Mouse (Mus musculus): Measurements from ENCODE around the gene Gtpbp3. TPM values are rescaled to one million over a fixed set of nuclear protein-coding genes. Genes with fewer than 3 reads are reported as not detected.

Gtpbp3 gene
- polyA plus RNA-seq, 1 experiment from 2014 or later: 5.2 TPM

- 95% methylated on average over 18 of the region's 18 CpGs for WGBS
- peaks cover 59% of the 10 kb centered on the region for H3K36me3 ChIP-seq (ENCODE audit: control insufficient read depth, insufficient read depth, low read length)
- no peaks in the 10 kb centered on the region for H3K9me3 ChIP-seq (ENCODE audit: control insufficient read depth, low read length)
- DNase-seq: no peak
- peaks cover 13% of the 10 kb centered on the region for H3K4me1 ChIP-seq (ENCODE audit: control insufficient read depth, insufficient read depth, low read length)
- ATAC-seq (ENCODE audit: low FRiP score, low TSS enrichment): no peak
- no peaks in the 10 kb centered on the region for H3K27me3 ChIP-seq (ENCODE audit: control insufficient read depth, insufficient read depth, low read length)
- H3K27ac ChIP-seq (replicated peaks; ENCODE audit: low read depth, low read length): no peak overlapping the region
- H3K4me2 ChIP-seq (ENCODE audit: low read length): no peak overlapping the region
- H3K4me3 ChIP-seq (replicated peaks; ENCODE audit: low read depth, low read length): no peak overlapping the region
- H3K9ac ChIP-seq (replicated peaks; ENCODE audit: low read length): no peak overlapping the region
Observed at GRCm38 (mm10) chr8:71474344-71474743, 13.6 kb upstream of the Gtpbp3 start.

GRCm38 (mm10) chr8:71474785-71475701 is 12.9 kb upstream of the Gtpbp3 start:
- Histone ChIP-seq H3K27me3 (ENCODE audit: control insufficient read depth, insufficient read depth, low read length) (no peaks in the 10 kb centered on the region), H3K9ac (replicated peaks; ENCODE audit: low read length) (peak overlapping the region; percentile 62; the same call in 1 of the 2 replicates), H3K36me3 (ENCODE audit: control insufficient read depth, insufficient read depth, low read length) (peaks cover 66% of the 10 kb centered on the region), H3K4me2 (ENCODE audit: low read length) (no peak overlapping the region), H3K4me1 (ENCODE audit: control insufficient read depth, insufficient read depth, low read length) (peaks cover 9% of the 10 kb centered on the region), H3K4me3 (replicated peaks; ENCODE audit: low read depth, low read length) (no peak overlapping the region), H3K9me3 (ENCODE audit: control insufficient read depth, low read length) (no peaks in the 10 kb centered on the region), H3K27ac (replicated peaks; ENCODE audit: low read depth, low read length) (peak overlapping the region; percentile 90; the same call in 1 of the 2 replicates)
- 90% methylated on average over 25 of the region's 25 CpGs for WGBS
- no peak for ATAC-seq (ENCODE audit: low FRiP score, low TSS enrichment)
- DNase-seq: no peak

DNA sequence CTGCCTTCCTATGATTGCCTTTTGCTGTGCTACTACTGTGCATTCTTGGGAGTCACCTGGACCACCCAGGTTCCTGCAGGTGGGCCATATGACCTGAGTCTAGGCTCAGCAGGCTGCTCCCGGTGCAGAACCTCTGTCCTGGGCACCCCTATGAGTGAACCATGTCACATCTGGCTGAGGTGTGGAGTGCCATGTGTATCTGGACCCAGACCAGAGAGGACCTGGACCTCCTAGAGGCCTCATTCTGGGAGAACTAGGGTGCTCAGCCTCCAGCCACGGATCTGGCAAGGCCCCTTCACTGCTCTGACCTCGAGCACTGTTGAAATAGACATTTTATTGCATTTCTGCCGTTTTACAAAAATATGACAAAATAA is 12.2 kb upstream of the Gtpbp3 start:
- Histone ChIP-seq H3K9me3 (ENCODE audit: control insufficient read depth, low read length) (no peaks in the 10 kb centered on the region), H3K4me2 (ENCODE audit: low read length) (peak overlapping the region; percentile 69), H3K27me3 (ENCODE audit: control insufficient read depth, insufficient read depth, low read length) (no peaks in the 10 kb centered on the region), H3K27ac (replicated peaks; ENCODE audit: low read depth, low read length) (peak overlapping the region; percentile 90), H3K9ac (replicated peaks; ENCODE audit: low read length) (peak overlapping the region; percentile 62), H3K4me3 (replicated peaks; ENCODE audit: low read depth, low read length) (peak overlapping the region; percentile 47), H3K4me1 (ENCODE audit: control insufficient read depth, insufficient read depth, low read length) (peaks cover 3% of the 10 kb centered on the region; the same call in 1 of the 2 replicates), H3K36me3 (ENCODE audit: control insufficient read depth, insufficient read depth, low read length) (peaks cover 73% of the 10 kb centered on the region)
- WGBS: 32% methylated on average over 4 of the region's 4 CpGs
- no peak for ATAC-seq (ENCODE audit: low FRiP score, low TSS enrichment)
- DNase-seq: no peak

- H3K36me3 ChIP-seq (ENCODE audit: control insufficient read depth, insufficient read depth, low read length): peaks cover 76% of the 10 kb centered on the region
- peak; percentile 90 for DNase-seq
Observed at GRCm38 (mm10) chr8:71476099-71476940, 11.6 kb upstream of the Gtpbp3 start.

GRCm38 (mm10) chr8:71477196-71477845 is 10.6 kb upstream of the Gtpbp3 start:
- peaks cover 3% of the 10 kb centered on the region; the same call in 1 of the 2 replicates for H3K4me1 ChIP-seq (ENCODE audit: control insufficient read depth, insufficient read depth, low read length)
- DNase-seq (peak; percentile 60), ATAC-seq (ENCODE audit: low FRiP score, low TSS enrichment) (no peak)
- H3K9me3 ChIP-seq (ENCODE audit: control insufficient read depth, low read length): no peaks in the 10 kb centered on the region
- WGBS: 40% methylated on average over 14 of the region's 14 CpGs
- no peaks in the 10 kb centered on the region for H3K27me3 ChIP-seq (ENCODE audit: control insufficient read depth, insufficient read depth, low read length)
- H3K9ac ChIP-seq (replicated peaks; ENCODE audit: low read length): peak overlapping the region; percentile 62; the same call in 1 of the 2 replicates
- H3K4me3 ChIP-seq (replicated peaks; ENCODE audit: low read depth, low read length): peak overlapping the region; percentile 47
- peaks cover 76% of the 10 kb centered on the region for H3K36me3 ChIP-seq (ENCODE audit: control insufficient read depth, insufficient read depth, low read length)
- peak overlapping the region; percentile 69 for H3K4me2 ChIP-seq (ENCODE audit: low read length)
- peak overlapping the region; percentile 90 for H3K27ac ChIP-seq (replicated peaks; ENCODE audit: low read depth, low read length)

More at GRCm38 (mm10) chr8:71476099-71476940, 11.6 kb upstream of the Gtpbp3 start:
- Histone ChIP-seq H3K9me3 (ENCODE audit: control insufficient read depth, low read length) (no peaks in the 10 kb centered on the region), H3K4me2 (ENCODE audit: low read length) (peak overlapping the region; percentile 69), H3K4me1 (ENCODE audit: control insufficient read depth, insufficient read depth, low read length) (peaks cover 3% of the 10 kb centered on the region; the same call in 1 of the 2 replicates), H3K27me3 (ENCODE audit: control insufficient read depth, insufficient read depth, low read length) (no peaks in the 10 kb centered on the region), H3K4me3 (replicated peaks; ENCODE audit: low read depth, low read length) (peak overlapping the region; percentile 47), H3K9ac (replicated peaks; ENCODE audit: low read length) (peak overlapping the region; percentile 62), H3K27ac (replicated peaks; ENCODE audit: low read depth, low read length) (peak overlapping the region; percentile 90)
- peak; percentile 81 for ATAC-seq (ENCODE audit: low FRiP score, low TSS enrichment)
- under 1% methylated on average over 95 of the region's 121 CpGs for WGBS

- 89% methylated on average over 11 of the region's 11 CpGs for WGBS
Observed at GRCm38 (mm10) chr8:71478943-71479342, 9.0 kb upstream of the Gtpbp3 start.

DNA sequence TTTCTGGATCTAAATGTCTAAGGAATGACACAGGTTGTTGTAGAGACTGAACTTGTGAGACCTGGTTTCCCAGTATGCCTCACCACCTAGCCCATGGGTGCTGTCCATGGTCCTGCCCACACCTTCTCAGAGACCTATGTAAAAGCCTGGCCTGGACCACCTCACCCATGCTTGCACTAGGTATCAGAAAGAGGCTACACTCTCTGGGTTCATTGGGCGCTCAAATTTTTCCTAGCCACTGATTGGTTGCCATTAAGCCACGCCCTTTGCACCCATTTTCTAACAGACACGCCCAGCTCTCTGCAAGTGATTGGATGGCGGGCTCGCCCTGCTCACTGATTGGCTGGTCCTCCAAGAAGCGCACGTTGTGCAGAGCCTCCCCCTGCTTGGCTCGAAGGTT is 4.0 kb upstream of the Gtpbp3 start:
- H3K4me2 ChIP-seq (ENCODE audit: low read length): peak overlapping the region; percentile 80; the same call in 1 of the 2 replicates
- no peaks in the 10 kb centered on the region for H3K9me3 ChIP-seq (ENCODE audit: control insufficient read depth, low read length)
- peaks cover 20% of the 10 kb centered on the region for H3K4me1 ChIP-seq (ENCODE audit: control insufficient read depth, insufficient read depth, low read length)
- no peak for ATAC-seq (ENCODE audit: low FRiP score, low TSS enrichment)
- DNase-seq: no peak
- no peak overlapping the region for H3K27ac ChIP-seq (replicated peaks; ENCODE audit: low read depth, low read length)
- 52% methylated on average over 8 of the region's 8 CpGs for WGBS
- peaks cover 56% of the 10 kb centered on the region for H3K36me3 ChIP-seq (ENCODE audit: control insufficient read depth, insufficient read depth, low read length)
- no peak overlapping the region for H3K4me3 ChIP-seq (replicated peaks; ENCODE audit: low read depth, low read length)
- H3K27me3 ChIP-seq (ENCODE audit: control insufficient read depth, insufficient read depth, low read length): no peaks in the 10 kb centered on the region
- no peak overlapping the region for H3K9ac ChIP-seq (replicated peaks; ENCODE audit: low read length)

More at GRCm38 (mm10) chr8:71478943-71479342, 9.0 kb upstream of the Gtpbp3 start:
- Histone ChIP-seq H3K27ac (replicated peaks; ENCODE audit: low read depth, low read length) (no peak overlapping the region), H3K4me3 (replicated peaks; ENCODE audit: low read depth, low read length) (no peak overlapping the region), H3K27me3 (ENCODE audit: control insufficient read depth, insufficient read depth, low read length) (no peaks in the 10 kb centered on the region), H3K36me3 (ENCODE audit: control insufficient read depth, insufficient read depth, low read length) (peaks cover 75% of the 10 kb centered on the region), H3K4me1 (ENCODE audit: control insufficient read depth, insufficient read depth, low read length) (peaks cover 7% of the 10 kb centered on the region; the same call in 1 of the 2 replicates), H3K9me3 (ENCODE audit: control insufficient read depth, low read length) (no peaks in the 10 kb centered on the region), H3K9ac (replicated peaks; ENCODE audit: low read length) (no peak overlapping the region), H3K4me2 (ENCODE audit: low read length) (no peak overlapping the region)
- ATAC-seq (ENCODE audit: low FRiP score, low TSS enrichment) (no peak), DNase-seq (no peak)

- DNase-seq: no peak
- Histone ChIP-seq H3K9me3 (ENCODE audit: control insufficient read depth, low read length) (no peaks in the 10 kb centered on the region), H3K27me3 (ENCODE audit: control insufficient read depth, insufficient read depth, low read length) (no peaks in the 10 kb centered on the region), H3K9ac (replicated peaks; ENCODE audit: low read length) (peak overlapping the region; percentile 98), H3K4me2 (ENCODE audit: low read length) (peak overlapping the region; percentile 80), H3K36me3 (ENCODE audit: control insufficient read depth, insufficient read depth, low read length) (peaks cover 48% of the 10 kb centered on the region), H3K27ac (replicated peaks; ENCODE audit: low read depth, low read length) (no peak overlapping the region), H3K4me1 (ENCODE audit: control insufficient read depth, insufficient read depth, low read length) (peaks cover 28% of the 10 kb centered on the region), H3K4me3 (replicated peaks; ENCODE audit: low read depth, low read length) (peak overlapping the region; percentile 94)
- no peak for ATAC-seq (ENCODE audit: low FRiP score, low TSS enrichment)
- WGBS: 94% methylated on average over 19 of the region's 19 CpGs
Observed at GRCm38 (mm10) chr8:71484736-71485135, 3.2 kb upstream of the Gtpbp3 start.
